Mouse (Mus musculus) hindbrain, embryonic 11.5 days (tissue): ENCODE results near the gene Ppp6r1. TPM values are rescaled to one million over a fixed set of nuclear protein-coding genes. Genes with fewer than 3 reads are reported as not detected.

Experiments used
- ATAC-seq: fragments of 200-750 bp; cut with Nextera tagmentation; 2 replicates; pipeline ENCODE4 v1.8.0; 2017; ENCODE audit warnings: mild to moderate bottlenecking, moderate TSS enrichment, moderate library complexity; ENCODE audit not compliant: low FRiP score
- DNase-seq: peaks from one replicate; pipeline ENCODE4 v3.0.0-alpha.2; 2015; ENCODE audit warnings: low spot score
- H3K27ac ChIP-seq: fragments of 300-500 bp; sonication (generic); 2 replicates; pipeline ENCODE4 v1.5.1; 2014; ENCODE audit warnings: mild to moderate bottlenecking, low read depth, low read length
- H3K27me3 ChIP-seq: fragments of 300-500 bp; sonication (generic); 2 replicates; pipeline ENCODE4 v1.6.1; 2014; ENCODE audit warnings: mild to moderate bottlenecking, low read length, moderate library complexity, mixed read lengths; ENCODE audit not compliant: control insufficient read depth, insufficient read depth
- H3K36me3 ChIP-seq: fragments of 300-500 bp; sonication (generic); 2 replicates; pipeline ENCODE4 v1.6.1; 2014; ENCODE audit warnings: mild to moderate bottlenecking, low read length, moderate library complexity, mixed read lengths; ENCODE audit not compliant: control insufficient read depth, insufficient read depth
- H3K4me1 ChIP-seq: fragments of 300-500 bp; sonication (generic); replicated peaks from 2 replicates; pipeline ENCODE4 v1.6.1; 2014; ENCODE audit warnings: low read length, mixed read lengths; ENCODE audit not compliant: control insufficient read depth, insufficient read depth
- H3K4me2 ChIP-seq: fragments of 300-500 bp; sonication (generic); replicated peaks from 2 replicates; pipeline ENCODE4 v1.6.1; 2014; ENCODE audit warnings: mild to moderate bottlenecking, low read depth, low read length
- H3K4me3 ChIP-seq: fragments of 300-500 bp; sonication (generic); 2 replicates; pipeline ENCODE4 v1.5.1; 2014; ENCODE audit warnings: low read depth, low read length
- H3K9ac ChIP-seq: fragments of 300-500 bp; sonication (generic); 2 replicates; pipeline ENCODE4 v1.6.1; 2014; ENCODE audit warnings: low read depth, low read length
- H3K9me3 ChIP-seq: fragments of 300-500 bp; sonication (generic); 2 replicates; pipeline ENCODE4 v1.6.1; 2016; ENCODE audit warnings: low read length; ENCODE audit not compliant: control insufficient read depth
- WGBS: fragments of 180-500 bp; shearing (Covaris S2); extraction: QIAGEN DNeasy Blood & Tissue Kit; methylation state at CpG from one replicate; pipeline ENCODE4 v1.1.7; 2014; 5-methylcytosine and 5-hydroxymethylcytosine counted together
- polyA plus RNA-seq: library from polyadenylated mRNA; unstranded; fragments of >200 nt; fragmentation: Nextera tagmentation; extraction: Ambion mirVana; gene quantifications from 2 replicates; pipeline ENCODE4 v1.2.1, GENCODE M21; 2014

Gene Ppp6r1
- polyA plus RNA-seq, 1 experiment from 2014 or later, result 8.1 TPM

DNA sequence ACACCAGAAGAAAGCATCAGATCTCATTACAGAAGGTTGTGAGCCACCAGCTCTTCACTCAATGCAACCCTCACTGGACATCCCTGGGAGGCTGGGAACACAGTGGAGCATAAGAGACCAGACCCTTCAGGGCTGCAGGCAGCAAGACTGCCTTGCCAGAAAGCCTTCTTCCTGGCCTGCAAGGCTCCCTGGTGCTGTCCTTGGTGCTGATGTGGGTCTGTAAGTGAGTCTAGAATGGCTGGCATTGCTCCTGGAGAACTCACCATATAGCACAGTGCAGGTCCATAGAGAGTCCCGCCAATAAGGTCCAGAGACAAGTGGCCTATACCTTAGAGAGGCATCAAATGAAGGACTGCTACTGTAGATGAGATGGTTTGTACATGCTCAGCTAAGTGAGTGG is 38.8 kb downstream of the Ppp6r1 start:
- Histone ChIP-seq H3K4me2 (no peak overlapping the region), H3K4me1 (no peaks in the 10 kb centered on the region), H3K9ac (no peak overlapping the region), H3K36me3 (no peaks in the 10 kb centered on the region), H3K27ac (no peak overlapping the region), H3K9me3 (no peaks in the 10 kb centered on the region), H3K27me3 (no peaks in the 10 kb centered on the region), H3K4me3 (no peak overlapping the region)
- ATAC-seq, result no peak
- peak; percentile 52 for DNase-seq
- 33% methylated on average over 1 of the region's 1 CpGs for WGBS

DNA sequence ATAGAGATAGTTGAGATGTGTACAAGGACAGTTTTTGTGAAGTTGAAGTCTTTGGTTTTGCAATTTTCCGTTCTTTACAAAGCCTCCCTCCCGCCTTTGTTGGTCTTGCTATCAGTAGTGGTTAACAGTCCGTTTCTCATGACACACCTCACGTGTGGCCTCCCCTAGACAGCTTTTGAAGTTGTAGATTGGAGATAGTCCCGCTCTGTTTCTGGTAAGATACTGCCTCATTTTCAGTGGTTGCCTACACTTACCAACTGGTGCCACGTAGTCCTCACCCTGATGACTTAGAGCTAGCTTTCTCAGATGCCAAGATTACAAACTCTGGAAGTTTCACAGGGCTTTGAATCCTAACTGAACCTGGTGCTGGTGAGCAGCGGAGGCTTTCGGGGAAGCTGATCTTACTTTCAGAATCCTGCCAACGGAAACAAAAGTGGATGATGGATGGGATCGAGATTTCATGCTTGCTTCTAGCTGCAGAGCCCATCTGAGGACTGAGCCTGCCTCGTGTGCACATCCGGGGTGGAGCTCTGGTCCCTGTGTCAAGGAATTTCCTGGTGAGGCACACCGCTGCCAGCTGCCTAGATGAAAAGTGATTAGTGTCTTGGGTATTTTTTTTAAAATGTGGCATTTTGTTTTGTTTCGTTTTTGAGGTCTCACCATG is 44.9 kb downstream of the Ppp6r1 start:
- Histone ChIP-seq H3K27ac (no peak overlapping the region), H3K9me3 (no peaks in the 10 kb centered on the region), H3K36me3 (no peaks in the 10 kb centered on the region), H3K27me3 (no peaks in the 10 kb centered on the region), H3K4me1 (no peaks in the 10 kb centered on the region), H3K4me3 (no peak overlapping the region), H3K9ac (no peak overlapping the region), H3K4me2 (no peak overlapping the region)
- ATAC-seq, result no peak
- WGBS, result 60% methylated on average over 14 of the region's 14 CpGs
- peak; percentile 20 for DNase-seq

GRCm38 (mm10) chr7:4612956-4613355 is 45.9 kb downstream of the Ppp6r1 start:
- H3K27ac ChIP-seq, result no peak overlapping the region
- no peak overlapping the region for H3K4me2 ChIP-seq
- no peak overlapping the region for H3K9ac ChIP-seq
- H3K9me3 ChIP-seq, result no peaks in the 10 kb centered on the region
- no peak for ATAC-seq
- no peak overlapping the region for H3K4me3 ChIP-seq
- no peaks in the 10 kb centered on the region for H3K36me3 ChIP-seq
- no peak for DNase-seq
- H3K4me1 ChIP-seq, result no peaks in the 10 kb centered on the region
- H3K27me3 ChIP-seq, result no peaks in the 10 kb centered on the region
- WGBS, result 60% methylated on average over 1 of the region's 1 CpGs

DNA sequence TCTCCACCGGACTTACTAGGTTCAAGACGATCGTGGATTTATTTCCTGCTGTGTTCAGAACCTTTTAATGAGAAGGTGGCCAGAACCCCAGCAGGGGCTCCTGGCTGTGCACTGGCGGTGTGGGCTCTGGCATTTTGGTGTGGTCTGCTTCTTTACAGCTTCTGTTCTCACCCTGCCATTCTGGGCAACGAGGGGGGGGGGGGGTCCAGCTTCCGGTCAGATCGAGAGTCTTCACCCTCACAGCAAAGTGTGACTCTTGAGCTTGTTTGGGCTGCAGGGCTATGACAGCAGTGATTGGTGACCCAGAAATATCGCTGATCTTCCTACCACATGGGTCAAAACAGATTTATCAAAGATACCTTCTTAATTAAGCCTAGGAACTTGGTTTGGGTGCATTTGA is 46.4 kb downstream of the Ppp6r1 start:
- 65% methylated on average over 8 of the region's 8 CpGs for WGBS
- no peak overlapping the region; the same call in 1 of the 2 replicates for H3K4me2 ChIP-seq
- no peak overlapping the region for H3K27ac ChIP-seq
- no peaks in the 10 kb centered on the region for H3K27me3 ChIP-seq
- H3K9me3 ChIP-seq, result no peaks in the 10 kb centered on the region
- H3K36me3 ChIP-seq, result no peaks in the 10 kb centered on the region
- H3K4me1 ChIP-seq, result no peaks in the 10 kb centered on the region
- H3K4me3 ChIP-seq, result no peak overlapping the region
- no peak for ATAC-seq
- no peak for DNase-seq
- H3K9ac ChIP-seq, result no peak overlapping the region

DNA sequence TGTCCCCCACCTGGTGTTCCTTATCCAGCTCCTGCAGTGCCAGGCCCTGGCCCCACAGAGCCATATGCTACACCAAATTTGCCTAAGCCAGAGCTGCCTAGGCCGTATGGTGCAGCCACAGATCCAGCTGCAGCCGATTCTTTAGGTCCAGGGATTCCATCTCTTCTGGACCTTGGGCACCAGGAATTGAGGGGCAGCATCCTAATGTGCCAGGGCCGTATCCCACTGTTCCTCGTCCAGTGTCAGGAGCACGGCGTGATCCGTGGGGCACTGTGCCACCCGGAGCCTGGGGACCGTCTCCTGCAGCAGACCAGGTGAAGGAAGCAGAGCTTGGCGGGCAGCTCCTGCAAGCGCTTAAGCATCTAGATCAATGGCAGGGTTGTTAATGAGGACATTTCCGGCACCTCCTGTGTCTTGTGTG is 46.9 kb downstream of the Ppp6r1 start:
- Histone ChIP-seq H3K36me3 (no peaks in the 10 kb centered on the region), H3K9ac (no peak overlapping the region), H3K4me1 (no peaks in the 10 kb centered on the region), H3K4me3 (no peak overlapping the region), H3K27ac (no peak overlapping the region), H3K4me2 (no peak overlapping the region; the same call in 1 of the 2 replicates), H3K27me3 (no peaks in the 10 kb centered on the region), H3K9me3 (no peaks in the 10 kb centered on the region)
- DNase-seq, result no peak
- 84% methylated on average over 12 of the region's 12 CpGs for WGBS
- no peak for ATAC-seq

- Histone ChIP-seq H3K4me2 (no peak overlapping the region), H3K27me3 (no peaks in the 10 kb centered on the region), H3K4me3 (no peak overlapping the region), H3K9ac (no peak overlapping the region), H3K9me3 (no peaks in the 10 kb centered on the region), H3K27ac (no peak overlapping the region), H3K4me1 (no peaks in the 10 kb centered on the region), H3K36me3 (no peaks in the 10 kb centered on the region)
- DNase-seq, result no peak
- 79% methylated on average over 12 of the region's 12 CpGs for WGBS
- no peak for ATAC-seq
Measured at GRCm38 (mm10) chr7:4611511-4611910, 47.3 kb downstream of the Ppp6r1 start.

GRCm38 (mm10) chr7:4608002-4608401 is 50.8 kb downstream of the Ppp6r1 start:
- Histone ChIP-seq H3K27me3 (no peaks in the 10 kb centered on the region), H3K4me1 (no peaks in the 10 kb centered on the region), H3K9me3 (no peaks in the 10 kb centered on the region), H3K4me2 (no peak overlapping the region), H3K9ac (no peak overlapping the region), H3K36me3 (no peaks in the 10 kb centered on the region), H3K4me3 (no peak overlapping the region), H3K27ac (no peak overlapping the region)
- WGBS, result 67% methylated on average over 5 of the region's 5 CpGs
- DNase-seq (no peak), ATAC-seq (no peak)

DNA sequence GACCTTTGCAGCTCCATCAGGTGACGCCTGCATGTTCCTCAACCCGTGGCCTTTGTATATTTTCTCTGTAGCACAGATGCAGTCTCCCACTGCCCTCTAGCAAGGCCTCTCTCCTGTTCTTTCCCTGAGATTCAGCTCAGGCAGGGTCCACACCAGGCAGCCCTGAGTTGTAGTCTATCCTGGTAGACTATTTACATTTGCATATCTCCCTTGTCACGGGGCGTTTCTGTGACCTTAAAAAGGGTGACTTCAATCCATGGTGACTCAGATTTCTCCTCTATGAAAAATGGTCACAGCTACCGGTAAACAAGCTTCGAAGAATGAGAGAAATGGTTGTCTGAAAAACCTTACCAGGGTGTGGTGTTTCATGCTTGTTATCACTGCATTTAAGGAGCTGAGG is 54.9 kb downstream of the Ppp6r1 start, which contains the start of gene Ptprh:
Gene Ptprh, minus strand, starts transcription at position 169 of the 400 bp plus-strand sequence.
- Histone ChIP-seq H3K36me3 (no peaks in the 10 kb centered on the region), H3K9ac (no peak within 1 kb of the TSS), H3K4me2 (no peak within 1 kb of the TSS), H3K27me3 (no peaks in the 10 kb centered on the region), H3K4me3 (no peak within 1 kb of the TSS), H3K9me3 (no peaks in the 10 kb centered on the region), H3K4me1 (no peaks in the 10 kb centered on the region), H3K27ac (no peak within 1 kb of the TSS)
- no peak for ATAC-seq
- WGBS, result 81% methylated on average over 6 of the region's 6 CpGs
- no peak for DNase-seq

- Histone ChIP-seq H3K27me3 (no peaks in the 10 kb centered on the region), H3K4me3 (no peak overlapping the region), H3K27ac (no peak overlapping the region), H3K4me2 (no peak overlapping the region), H3K36me3 (no peaks in the 10 kb centered on the region), H3K9ac (no peak overlapping the region), H3K9me3 (no peaks in the 10 kb centered on the region), H3K4me1 (no peaks in the 10 kb centered on the region)
- WGBS, result 88% methylated on average over 6 of the region's 6 CpGs
- ATAC-seq, result no peak
- no peak for DNase-seq
Measured at GRCm38 (mm10) chr7:4602969-4603368, 55.9 kb downstream of the Ppp6r1 start.
